Mouse (Mus musculus) neural tube, embryonic 14.5 days (tissue): ENCODE results near the gene Dph2. TPM values are rescaled to one million over a fixed set of nuclear protein-coding genes. Genes with fewer than 3 reads are reported as not detected.

Source experiments
- ATAC-seq: fragments of 200-750 bp; cut with Nextera tagmentation; 2 replicates; pipeline ENCODE4 v1.8.0; 2017; ENCODE audit warnings: low read depth, mild to moderate bottlenecking, moderate TSS enrichment, moderate library complexity
- H3K27ac ChIP-seq: fragments of 300-500 bp; sonication (generic); 2 replicates; pipeline ENCODE4 v1.5.1; 2014; ENCODE audit warnings: low read depth, mild to moderate bottlenecking, control low read depth, low read length, moderate library complexity, mixed read lengths
- H3K27me3 ChIP-seq: fragments of 300-500 bp; sonication (generic); 2 replicates; pipeline ENCODE4 v1.6.1; 2014; ENCODE audit warnings: low read length; ENCODE audit not compliant: control insufficient read depth, insufficient read depth
- H3K36me3 ChIP-seq: fragments of 300-500 bp; sonication (generic); 2 replicates; pipeline ENCODE4 v1.6.1; 2014; ENCODE audit warnings: low read length, mixed read lengths; ENCODE audit not compliant: control insufficient read depth, insufficient read depth
- H3K4me1 ChIP-seq: fragments of 300-500 bp; sonication (generic); 2 replicates; pipeline ENCODE4 v1.6.1; 2014; ENCODE audit warnings: low read length; ENCODE audit not compliant: control insufficient read depth, insufficient read depth
- H3K4me2 ChIP-seq: fragments of 300-500 bp; sonication (generic); 2 replicates; pipeline ENCODE4 v1.6.1; 2014; ENCODE audit warnings: mild to moderate bottlenecking, low read depth, low read length, control low read depth
- H3K4me3 ChIP-seq: fragments of 300-500 bp; sonication (generic); 2 replicates; pipeline ENCODE4 v1.5.1; 2014; ENCODE audit warnings: low read depth, low read length, control low read depth, mixed read lengths
- H3K9ac ChIP-seq: fragments of 300-500 bp; sonication (generic); replicated peaks from 2 replicates; pipeline ENCODE4 v1.6.1; 2014; ENCODE audit warnings: low read depth, mild to moderate bottlenecking, control low read depth, low read length, mixed read lengths
- H3K9me3 ChIP-seq: fragments of 300-500 bp; sonication (generic); 2 replicates; pipeline ENCODE4 v1.6.1; 2016; ENCODE audit warnings: low read length; ENCODE audit not compliant: control insufficient read depth
- WGBS: fragments of 180-500 bp; shearing (Covaris S2); extraction: QIAGEN DNeasy Blood & Tissue Kit; methylation state at CpG from one replicate; pipeline ENCODE4 v1.1.7; 2014; 5-methylcytosine and 5-hydroxymethylcytosine counted together
- polyA plus RNA-seq: library from polyadenylated mRNA; unstranded; fragments of >200 nt; fragmentation: Nextera tagmentation; extraction: Ambion mirVana; gene quantifications from 2 replicates; pipeline ENCODE4 v1.2.1, GENCODE M21; 2014

The Dph2 gene
- polyA plus RNA-seq, 1 experiment from 2014 or later: 21.5 TPM

- peak; percentile 79 for ATAC-seq
- Histone ChIP-seq H3K36me3 (no peaks in the 10 kb centered on the region), H3K27ac (no peak overlapping the region), H3K4me1 (peaks cover 11% of the 10 kb centered on the region; the same call in 1 of the 2 replicates), H3K27me3 (no peaks in the 10 kb centered on the region), H3K4me2 (no peak overlapping the region), H3K9ac (no peak overlapping the region), H3K9me3 (no peaks in the 10 kb centered on the region), H3K4me3 (no peak overlapping the region)
- 38% methylated on average over 4 of the region's 4 CpGs for WGBS
Observed at GRCm38 (mm10) chr4:117862823-117863222, 29.0 kb downstream of the Dph2 start.

- ATAC-seq: no peak
- H3K36me3 ChIP-seq: no peaks in the 10 kb centered on the region
- WGBS: 87% methylated on average over 9 of the region's 9 CpGs
- no peak overlapping the region for H3K4me2 ChIP-seq
- H3K9me3 ChIP-seq: no peaks in the 10 kb centered on the region
- no peaks in the 10 kb centered on the region for H3K27me3 ChIP-seq
- H3K4me1 ChIP-seq: peaks cover 4% of the 10 kb centered on the region; the same call in 1 of the 2 replicates
- H3K27ac ChIP-seq: no peak overlapping the region
- no peak overlapping the region for H3K4me3 ChIP-seq
- H3K9ac ChIP-seq: no peak overlapping the region
Observed at GRCm38 (mm10) chr4:117860570-117860969, 31.3 kb downstream of the Dph2 start.

GRCm38 (mm10) chr4:117858794-117859193, 33.0 kb downstream of the Dph2 start:
- no peaks in the 10 kb centered on the region for H3K9me3 ChIP-seq
- no peaks in the 10 kb centered on the region for H3K27me3 ChIP-seq
- no peak for ATAC-seq
- no peaks in the 10 kb centered on the region for H3K36me3 ChIP-seq
- H3K4me2 ChIP-seq: no peak overlapping the region
- no peak overlapping the region for H3K9ac ChIP-seq
- H3K4me1 ChIP-seq: peaks cover 10% of the 10 kb centered on the region; the same call in 1 of the 2 replicates
- no peak overlapping the region for H3K27ac ChIP-seq
- WGBS: 56% methylated on average over 3 of the region's 3 CpGs
- H3K4me3 ChIP-seq: no peak overlapping the region

GRCm38 (mm10) chr4:117855146-117855545, 36.7 kb downstream of the Dph2 start:
- H3K27ac ChIP-seq: peak overlapping the region; percentile 66
- H3K4me2 ChIP-seq: no peak overlapping the region
- peak; percentile 45; the same call in 1 of the 2 replicates for ATAC-seq
- no peaks in the 10 kb centered on the region for H3K27me3 ChIP-seq
- H3K4me3 ChIP-seq: no peak overlapping the region
- no peaks in the 10 kb centered on the region for H3K36me3 ChIP-seq
- 65% methylated on average over 9 of the region's 9 CpGs for WGBS
- peaks cover 14% of the 10 kb centered on the region for H3K4me1 ChIP-seq
- no peak overlapping the region for H3K9ac ChIP-seq
- no peaks in the 10 kb centered on the region for H3K9me3 ChIP-seq

GRCm38 (mm10) chr4:117852152-117852868, 39.5 kb downstream of the Dph2 start:
- Histone ChIP-seq H3K4me3 (no peak overlapping the region), H3K4me2 (no peak overlapping the region), H3K36me3 (no peaks in the 10 kb centered on the region), H3K9ac (no peak overlapping the region), H3K4me1 (peaks cover 14% of the 10 kb centered on the region), H3K27me3 (no peaks in the 10 kb centered on the region), H3K27ac (no peak overlapping the region), H3K9me3 (no peaks in the 10 kb centered on the region)
- 82% methylated on average over 10 of the region's 10 CpGs for WGBS
- no peak for ATAC-seq

- WGBS: 76% methylated on average over 7 of the region's 7 CpGs
- no peak overlapping the region for H3K27ac ChIP-seq
Observed at GRCm38 (mm10) chr4:117850871-117851270, 41.0 kb downstream of the Dph2 start.

GRCm38 (mm10) chr4:117850176-117850575, 41.7 kb downstream of the Dph2 start:
- Histone ChIP-seq H3K9ac (no peak overlapping the region), H3K36me3 (no peaks in the 10 kb centered on the region), H3K9me3 (no peaks in the 10 kb centered on the region), H3K27ac (peak overlapping the region; percentile 45; the same call in 1 of the 2 replicates), H3K4me1 (peaks cover 11% of the 10 kb centered on the region), H3K27me3 (no peaks in the 10 kb centered on the region), H3K4me2 (peak overlapping the region; percentile 9; the same call in 1 of the 2 replicates), H3K4me3 (no peak overlapping the region)
- ATAC-seq: no peak
- 74% methylated on average over 7 of the region's 7 CpGs for WGBS

More at GRCm38 (mm10) chr4:117850871-117851270, 41.0 kb downstream of the Dph2 start:
- no peak overlapping the region for H3K9ac ChIP-seq
- H3K27me3 ChIP-seq: no peaks in the 10 kb centered on the region
- no peak overlapping the region for H3K4me3 ChIP-seq
- no peaks in the 10 kb centered on the region for H3K9me3 ChIP-seq
- no peak overlapping the region for H3K4me2 ChIP-seq
- ATAC-seq: no peak
- H3K36me3 ChIP-seq: no peaks in the 10 kb centered on the region
- peaks cover 14% of the 10 kb centered on the region for H3K4me1 ChIP-seq

- Histone ChIP-seq H3K9ac (no peak overlapping the region), H3K4me1 (peaks cover 8% of the 10 kb centered on the region), H3K9me3 (no peaks in the 10 kb centered on the region), H3K27me3 (no peaks in the 10 kb centered on the region), H3K36me3 (no peaks in the 10 kb centered on the region), H3K4me3 (no peak overlapping the region), H3K4me2 (0 out of 2 replicates have a peak overlapping the region, but pooled peaks have one; percentile 9), H3K27ac (peak overlapping the region; percentile 66)
- WGBS: 13% methylated on average over 4 of the region's 5 CpGs
- ATAC-seq: peak; percentile 79
Observed at GRCm38 (mm10) chr4:117849506-117849905, 42.3 kb downstream of the Dph2 start.

- Histone ChIP-seq H3K36me3 (no peaks in the 10 kb centered on the region), H3K4me2 (no peak overlapping the region), H3K4me1 (peaks cover 8% of the 10 kb centered on the region), H3K4me3 (no peak overlapping the region), H3K9ac (peak overlapping the region; percentile 16; the same call in 1 of the 2 replicates), H3K27ac (peak overlapping the region; percentile 66), H3K9me3 (no peaks in the 10 kb centered on the region), H3K27me3 (no peaks in the 10 kb centered on the region)
- WGBS: 37% methylated on average over 17 of the region's 17 CpGs
- peak; percentile 39 for ATAC-seq
Observed at GRCm38 (mm10) chr4:117849063-117849462, 42.8 kb downstream of the Dph2 start.
